Mouse (Mus musculus) embryo, embryonic 10 days (tissue): Measurements from ENCODE around the gene Pik3cb.

Experiments used
- DNase-seq: peaks from one replicate; pipeline ENCODE4 v3.0.0-alpha.2; 2015; ENCODE audit warnings: low spot score

Gene Pik3cb

GRCm38 (mm10) chr9:99001326-99001725 is 139.1 kb downstream of the Pik3cb start:
- DNase-seq = no peak

- no peak for DNase-seq
Observed at GRCm38 (mm10) chr9:98999881-99000339, 140.5 kb downstream of the Pik3cb start.

- no peak for DNase-seq
Observed at GRCm38 (mm10) chr9:98994103-98994502, 146.3 kb downstream of the Pik3cb start.

- DNase-seq = no peak
Observed at GRCm38 (mm10) chr9:98987131-98987530, 153.3 kb downstream of the Pik3cb start.
